Mouse (Mus musculus) common myeloid progenitor, adult 5-6 weeks (primary cell): ENCODE measurements at regions not wholly inside any gene's neighbourhood (a gene's known extent, or its start where the extent isn't known, plus 50 kb on each side); places are given as distances from the start of the nearest gene placed in this dataset.

Experiments used
- ATAC-seq: replicated peaks from 2 replicates; pipeline ENCODE4 v1.8.0; 2016; ENCODE audit warnings: low read depth, mild to moderate bottlenecking, moderate TSS enrichment, inconsistent platforms; ENCODE audit not compliant: poor library complexity, severe bottlenecking

DNA sequence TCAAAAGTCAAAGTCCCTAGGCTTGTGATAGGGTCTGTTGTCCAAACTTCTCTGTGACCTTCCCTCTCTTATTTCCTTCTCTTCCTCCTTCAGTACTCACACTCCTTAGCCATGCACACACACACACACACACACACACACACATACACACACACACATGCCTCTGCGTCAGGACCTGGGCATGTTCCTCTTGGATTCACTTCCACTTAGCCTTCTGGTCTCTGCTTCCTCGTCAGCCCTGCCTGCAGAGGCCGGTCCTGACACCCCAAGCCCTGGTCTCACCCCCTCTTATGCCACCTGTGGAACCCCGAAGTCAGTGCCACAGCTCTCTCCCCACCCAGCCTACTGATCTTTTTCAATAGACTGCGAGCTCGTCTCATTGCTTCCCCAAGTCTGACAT is 250.3 kb downstream of the Barhl2 start:
- no peak for ATAC-seq

DNA sequence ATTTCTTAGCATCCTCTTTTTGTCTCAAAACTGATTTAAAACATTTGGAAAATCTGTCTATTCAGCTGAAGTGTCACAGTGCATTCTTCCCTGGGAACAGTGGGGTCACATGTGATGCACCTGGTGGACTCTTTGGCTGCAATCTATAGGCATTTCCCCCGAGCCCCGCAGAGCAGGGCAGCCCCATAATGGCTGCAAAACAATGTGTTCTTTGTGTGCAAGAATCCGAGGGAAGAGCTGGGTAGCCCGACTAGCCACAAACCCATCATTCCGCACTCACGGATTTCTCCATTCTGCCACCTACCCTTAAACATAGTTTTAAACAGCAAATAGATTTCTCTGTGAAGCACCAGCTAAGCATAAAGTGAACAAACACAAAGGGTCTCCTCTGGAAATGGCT is 252.2 kb downstream of the Barhl2 start:
- no peak for ATAC-seq

GRCm38 (mm10) chr5:106200631-106201030 is 257.3 kb downstream of the Barhl2 start:
- no peak for ATAC-seq

- no peak for ATAC-seq
Observed at GRCm38 (mm10) chr5:106199061-106199460, 258.9 kb downstream of the Barhl2 start.

DNA sequence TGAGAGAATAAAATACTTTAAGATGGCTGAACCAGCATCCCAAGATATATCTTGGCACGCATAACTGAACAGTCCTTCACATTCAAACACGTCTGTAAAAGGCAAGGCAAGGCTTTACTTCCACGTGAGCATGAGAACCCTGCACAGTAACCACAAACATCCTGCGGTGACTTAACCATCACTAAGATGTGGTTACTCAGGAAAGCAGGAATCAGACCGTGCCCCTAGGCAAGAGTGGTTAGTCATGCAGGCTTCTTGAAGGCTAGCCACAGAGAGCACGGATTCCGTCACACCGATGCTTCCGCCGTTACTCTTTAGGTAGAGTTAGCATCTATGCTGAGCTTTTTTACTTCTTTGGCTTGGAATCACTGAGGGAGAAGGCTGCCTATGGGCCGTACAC is 266.8 kb downstream of the Barhl2 start:
- ATAC-seq: no peak

DNA sequence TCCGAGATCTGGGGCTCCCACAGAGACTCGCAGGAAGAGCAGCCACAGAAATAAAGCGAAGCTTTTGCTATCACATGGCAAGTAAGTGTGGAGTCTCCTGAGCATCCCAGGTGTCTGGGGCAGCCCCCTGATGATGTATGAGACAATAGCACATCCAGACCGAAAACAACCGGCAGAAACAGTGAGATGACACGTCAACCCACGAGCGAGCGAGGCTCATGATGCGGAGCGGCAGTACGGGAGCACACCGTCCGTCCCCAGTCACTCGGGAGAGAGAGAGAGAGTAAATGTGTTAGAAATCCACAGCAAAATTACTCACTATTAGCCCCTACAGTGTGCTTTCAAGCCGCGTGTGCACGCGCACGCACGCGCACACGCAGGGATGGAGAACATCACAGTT is 276.2 kb downstream of the Barhl2 start:
- ATAC-seq: no peak

- ATAC-seq: no peak
Observed at GRCm38 (mm10) chr5:106172162-106172561, 285.8 kb downstream of the Barhl2 start.

DNA sequence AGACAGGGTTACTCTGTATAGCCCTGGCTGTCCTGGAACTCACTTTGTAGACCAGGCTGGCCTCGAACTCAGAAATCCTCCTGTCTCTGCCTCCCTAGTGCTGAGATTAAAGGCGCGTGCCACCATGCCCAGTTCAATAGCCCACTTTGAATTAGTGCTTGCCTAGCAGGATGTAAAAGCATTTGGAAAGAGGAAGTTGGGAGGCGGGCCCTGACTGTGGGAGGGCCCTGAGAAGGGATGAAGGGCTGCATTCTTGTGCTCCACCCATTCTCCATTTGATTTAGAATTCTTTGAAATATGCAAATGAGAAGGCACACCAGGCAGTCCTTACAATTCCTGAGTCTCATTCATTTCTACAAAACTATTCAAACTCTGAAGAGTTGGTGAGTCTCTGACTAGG is 287.6 kb downstream of the Barhl2 start:
- no peak for ATAC-seq

- no peak for ATAC-seq
Observed at GRCm38 (mm10) chr5:106167556-106167955, 290.4 kb downstream of the Barhl2 start.

- ATAC-seq: no peak
Observed at GRCm38 (mm10) chr5:106166266-106166665, 289.9 kb downstream of the Zfp326 start.

GRCm38 (mm10) chr5:106164190-106164589 is 287.8 kb downstream of the Zfp326 start:
- no peak for ATAC-seq

GRCm38 (mm10) chr5:106162981-106163653 is 286.8 kb downstream of the Zfp326 start:
- no peak for ATAC-seq

DNA sequence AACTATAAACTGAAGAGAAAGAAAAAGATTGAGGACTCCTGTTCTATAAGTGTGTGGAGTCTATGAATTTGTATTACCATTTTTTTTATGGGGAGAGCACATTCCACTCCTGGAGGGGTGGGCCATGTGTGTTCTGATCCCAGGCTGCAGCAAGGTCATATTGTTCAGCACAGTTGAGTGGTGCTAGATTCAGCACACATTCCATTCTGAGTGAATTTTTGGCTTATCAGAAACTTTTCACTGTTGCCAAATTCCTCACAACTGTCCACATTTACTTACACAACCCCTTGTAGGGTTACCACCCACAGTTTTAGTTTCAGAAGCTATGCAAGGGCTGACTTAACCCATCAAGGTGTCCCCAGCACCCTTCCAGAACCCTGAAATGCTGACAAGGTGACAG is 262.7 kb downstream of the Zfp326 start:
- ATAC-seq: no peak

DNA sequence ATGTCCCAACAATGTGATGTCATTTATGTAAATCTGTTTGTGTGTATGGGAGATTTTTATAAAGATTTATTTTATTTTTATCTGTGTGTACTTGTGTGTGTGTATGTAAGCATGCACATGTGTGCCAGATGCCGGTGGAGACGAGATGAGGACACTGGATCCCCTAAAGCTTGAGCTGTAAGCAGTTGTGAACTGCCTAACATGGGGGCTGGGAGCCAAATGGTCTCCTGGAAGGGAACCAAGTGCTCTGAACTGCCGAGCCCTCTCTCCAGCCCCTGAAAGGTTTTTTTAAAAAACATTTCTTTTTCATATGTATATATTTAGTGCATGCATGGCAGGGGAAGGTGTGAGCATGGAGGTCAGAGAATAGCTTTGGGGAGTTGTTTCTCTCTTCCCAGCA is 246.6 kb downstream of the Zfp326 start:
- no peak for ATAC-seq

DNA sequence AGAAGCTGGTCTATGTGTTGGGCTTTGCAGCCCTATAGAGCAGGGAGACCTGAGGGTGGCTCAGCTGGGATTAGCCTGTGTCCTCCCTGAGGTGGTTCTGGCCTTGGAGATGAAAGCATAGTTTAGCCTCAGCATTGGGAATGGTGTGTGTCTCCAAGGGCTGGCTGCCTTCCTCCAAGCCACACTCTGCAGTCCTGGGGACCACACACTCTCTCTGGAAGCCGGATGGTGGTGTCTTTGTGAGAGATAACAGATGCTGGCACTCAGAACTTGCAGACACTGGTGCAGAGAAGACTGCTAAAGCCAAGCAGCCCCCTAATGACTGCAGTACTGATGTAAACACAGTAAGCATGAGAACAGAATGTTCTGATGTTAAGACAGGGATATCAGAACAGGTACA is 243.2 kb downstream of the Zfp326 start:
- ATAC-seq: no peak

GRCm38 (mm10) chr5:106113186-106113585 is 236.8 kb downstream of the Zfp326 start:
- ATAC-seq: no peak

- ATAC-seq: no peak
Observed at GRCm38 (mm10) chr5:106108474-106108971, 232.2 kb downstream of the Zfp326 start.

GRCm38 (mm10) chr5:106102255-106102654 is 225.9 kb downstream of the Zfp326 start:
- no peak for ATAC-seq

- ATAC-seq: no peak
Observed at GRCm38 (mm10) chr5:106098887-106099286, 222.5 kb downstream of the Zfp326 start.

DNA sequence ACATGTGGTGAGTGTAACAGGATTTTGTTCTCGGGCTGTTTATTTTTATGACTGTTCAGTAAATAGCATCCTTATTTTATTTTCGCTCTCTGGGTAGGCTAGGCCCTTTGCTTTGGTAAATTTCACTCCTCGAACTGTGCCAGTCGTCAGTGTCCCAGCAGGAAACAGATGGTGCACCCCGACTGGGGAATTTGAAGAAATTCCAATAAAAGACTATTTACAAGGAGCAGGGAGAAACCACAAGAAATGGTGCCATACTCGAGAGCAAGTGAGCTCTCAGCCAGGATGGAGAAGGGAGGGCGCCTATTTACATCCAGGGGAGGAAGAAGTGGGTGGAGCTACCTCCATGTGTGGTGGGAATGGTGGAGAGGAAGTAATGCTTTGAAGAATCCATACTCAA is 213.0 kb downstream of the Zfp326 start:
- ATAC-seq: no peak

GRCm38 (mm10) chr5:106088478-106089185 is 212.3 kb downstream of the Zfp326 start:
- ATAC-seq: no peak

GRCm38 (mm10) chr5:106083786-106084185 is 207.4 kb downstream of the Zfp326 start:
- ATAC-seq: no peak
